Mouse (Mus musculus) cerebellum, adult (tissue): ENCODE measurements around the gene Trmt10b.
A peak's percentile ranks its signal among the peaks of the same experiment; 100 is the strongest.

Experiments
- ATAC-seq: cut with Nextera tagmentation; 2 replicates; pipeline ENCODE4 v1.9.2; 2017; ENCODE audit warnings: mild to moderate bottlenecking, moderate library complexity, mixed read lengths; ENCODE audit not compliant: insufficient number of reproducible peaks, low FRiP score, low TSS enrichment

The Trmt10b gene

GRCm38 (mm10) chr4:45341226-45341625, 44.3 kb downstream of the Trmt10b start:
- ATAC-seq = no peak

GRCm38 (mm10) chr4:45341669-45342249, 44.8 kb downstream of the Trmt10b start, which contains the start of gene Dcaf10:
Dcaf10 (plus strand) TSS chr4:45342101.
- peak; percentile 95 for ATAC-seq

- ATAC-seq = peak; percentile 70
Measured at GRCm38 (mm10) chr4:45342286-45343155, 45.6 kb downstream of the Trmt10b start, which contains the start of gene Exosc3. Exosc3 (minus strand) TSS chr4:45342732.

- no peak for ATAC-seq
Measured at GRCm38 (mm10) chr4:45356653-45357052, 59.7 kb downstream of the Trmt10b start.
